Mouse (Mus musculus) cortical plate, adult 2 months (tissue): ENCODE data around the gene Ccdc106.

Source experiments
- CTCF ChIP-seq: fragments of 200-500 bp; IDR thresholded peaks from 2 replicates; pipeline ENCODE4 v1.5.1; 2011; ENCODE audit warnings: mild to moderate bottlenecking, control low read depth, low read length; ENCODE audit not compliant: insufficient read depth; ENCODE audit errors: extremely low read depth
- POLR2A ChIP-seq: fragments of 200-500 bp; IDR thresholded peaks from 2 replicates; pipeline ENCODE4 v1.6.1; 2011; ENCODE audit warnings: mild to moderate bottlenecking, low read length, control low read depth; ENCODE audit not compliant: insufficient read depth; ENCODE audit errors: extremely low read depth

GRCm38 (mm10) chr7:5052931-5053343 lies 32.6 kb downstream of the Ccdc106 start:
- TF ChIP-seq CTCF (no peak), POLR2A (no peak)
